Mouse (Mus musculus) MEL (cell line): ENCODE data around the gene Sp2. TPM values are rescaled to one million over a fixed set of nuclear protein-coding genes. Genes with fewer than 3 reads are reported as not detected.
A peak's percentile ranks its signal among the peaks of the same experiment; 100 is the strongest.

ENCODE experiments used
- DNase-seq: peaks from one replicate; pipeline ENCODE4 v3.0.0; 2011; ENCODE audit warnings: low read depth, low spot score
- H3K27ac ChIP-seq: 2 replicates; pipeline ENCODE4 v1.5.1; 2012; ENCODE audit warnings: low read depth, mild to moderate bottlenecking, control low read depth, low read length, moderate library complexity; ENCODE audit not compliant: control insufficient read depth
- H3K27me3 ChIP-seq, 2 experiments: fragments of 150-350 bp in 1 of 2; sonication (generic) in 1 of 2; 2 replicates each; pipeline ENCODE4 v1.6.1; 2012; ENCODE audit warnings: low read length in 2 of 2, mild to moderate bottlenecking in 2 of 2, improper control_type of control experiment in 1 of 2, moderate library complexity in 1 of 2; ENCODE audit not compliant: insufficient read depth in 2 of 2, control insufficient read depth in 1 of 2
- H3K36me3 ChIP-seq, 2 experiments: 2 replicates each; pipeline ENCODE4 v1.6.1; 2012 to 2014; ENCODE audit warnings: low read length in 2 of 2, improper control_type of control experiment in 1 of 2, inconsistent platforms in 1 of 2, mild to moderate bottlenecking in 1 of 2; ENCODE audit not compliant: insufficient read depth in 2 of 2, control insufficient read depth in 1 of 2
- H3K4me1 ChIP-seq, 2 experiments: fragments of 150-350 bp in 1 of 2; sonication (generic) in 1 of 2; 2 replicates each; pipeline ENCODE4 v1.6.1; 2012; ENCODE audit warnings: low read length in 2 of 2, improper control_type of control experiment in 1 of 2, mild to moderate bottlenecking in 1 of 2; ENCODE audit not compliant: insufficient read depth in 2 of 2, control insufficient read depth in 1 of 2
- H3K4me3 ChIP-seq, 2 experiments: fragments of 150-350 bp in 1 of 2; sonication (generic) in 1 of 2; 2 replicates each; pipeline ENCODE4 v1.5.1; 2012; ENCODE audit warnings: low read depth in 2 of 2, low read length in 2 of 2, mild to moderate bottlenecking in 2 of 2, moderate library complexity in 2 of 2, control low read depth in 1 of 2, improper control_type of control experiment in 1 of 2; ENCODE audit not compliant: control insufficient read depth in 1 of 2, insufficient read depth in 1 of 2
- H3K79me2 ChIP-seq: 2 replicates; pipeline ENCODE4 v1.6.1; 2012; ENCODE audit warnings: mild to moderate bottlenecking, low read length, moderate library complexity; ENCODE audit not compliant: control insufficient read depth, poor library complexity, insufficient read depth
- H3K9ac ChIP-seq: 2 replicates; pipeline ENCODE4 v1.6.1; 2012; ENCODE audit warnings: low read depth, mild to moderate bottlenecking, control low read depth, low read length, moderate library complexity; ENCODE audit not compliant: control insufficient read depth, poor library complexity, severe bottlenecking
- H3K9me3 ChIP-seq: fragments of 150-350 bp; sonication (generic); replicated peaks from 2 replicates; pipeline ENCODE4 v1.6.1; 2012; ENCODE audit warnings: mild to moderate bottlenecking, low read length, improper control_type of control experiment, moderate library complexity; ENCODE audit not compliant: insufficient read depth
- CHD1 ChIP-seq: IDR thresholded peaks from 2 replicates; pipeline ENCODE4 v1.6.1; 2012; ENCODE audit warnings: low read depth, mild to moderate bottlenecking, inconsistent platforms, low read length, improper control_type of control experiment
- CTCF ChIP-seq, 3 experiments: IDR thresholded peaks in 2 of 3; conservative IDR thresholded peaks in 1 of 3; 2 replicates each; pipeline ENCODE4 v1.5.1; 2011 to 2012; ENCODE audit warnings: low read length in 3 of 3, low read depth in 2 of 3, mild to moderate bottlenecking in 2 of 3, improper control_type of control experiment in 1 of 3, inconsistent platforms in 1 of 3, mixed read lengths in 1 of 3, moderate library complexity in 1 of 3; ENCODE audit not compliant: control insufficient read depth in 1 of 3, insufficient read depth in 1 of 3, poor library complexity in 1 of 3, severe bottlenecking in 1 of 3
- E2F4 ChIP-seq: IDR thresholded peaks from 2 replicates; pipeline ENCODE4 v1.6.1; 2011; ENCODE audit warnings: low read depth, low read length, improper control_type of control experiment, borderline replicate concordance
- ELF1 ChIP-seq: IDR thresholded peaks from 2 replicates; pipeline ENCODE4 v1.6.1; 2014; ENCODE audit warnings: low read depth, mild to moderate bottlenecking, inconsistent platforms, low read length, improper control_type of control experiment, moderate library complexity
- EP300 ChIP-seq, 2 experiments: IDR thresholded peaks; 2 replicates each; pipeline ENCODE4 v1.6.1; 2011; ENCODE audit warnings: improper control_type of control experiment in 2 of 2, low read length in 2 of 2, low read depth in 1 of 2, mild to moderate bottlenecking in 1 of 2
- ETS1 ChIP-seq: IDR thresholded peaks from 2 replicates; pipeline ENCODE4 v1.6.1; 2012; ENCODE audit warnings: low read depth, mild to moderate bottlenecking, inconsistent platforms, low read length, improper control_type of control experiment, moderate library complexity
- GABPA ChIP-seq: IDR thresholded peaks from 2 replicates; pipeline ENCODE4 v1.6.1; 2012; ENCODE audit warnings: low read depth, mild to moderate bottlenecking, inconsistent platforms, low read length, improper control_type of control experiment, moderate library complexity
- HCFC1 ChIP-seq: IDR thresholded peaks from 2 replicates; pipeline ENCODE4 v1.6.1; 2012; ENCODE audit warnings: low read depth, mild to moderate bottlenecking, inconsistent platforms, low read length, improper control_type of control experiment, moderate library complexity
- JUND ChIP-seq: IDR thresholded peaks from 2 replicates; pipeline ENCODE4 v1.6.1; 2011; ENCODE audit warnings: low read depth, mild to moderate bottlenecking, improper control_type of control experiment, low read length
- KAT2A ChIP-seq: conservative IDR thresholded peaks from 2 replicates; pipeline ENCODE4 v1.6.1; 2012; ENCODE audit warnings: low read depth, low read length, improper control_type of control experiment, inconsistent platforms
- MAZ ChIP-seq: IDR thresholded peaks from 2 replicates; pipeline ENCODE4 v1.6.1; 2012; ENCODE audit warnings: low read depth, mild to moderate bottlenecking, inconsistent platforms, low read length, improper control_type of control experiment
- MXI1 ChIP-seq: IDR thresholded peaks from 2 replicates; pipeline ENCODE4 v1.6.1; 2011; ENCODE audit warnings: mild to moderate bottlenecking, low read depth, low read length, improper control_type of control experiment
- POLR2A ChIP-seq, 2 experiments: IDR thresholded peaks; 2 replicates each; pipeline ENCODE4 v1.6.1; 2011 to 2012; ENCODE audit warnings: low read length in 2 of 2, mild to moderate bottlenecking in 2 of 2, control low read depth in 1 of 2, improper control_type of control experiment in 1 of 2, low read depth in 1 of 2, moderate library complexity in 1 of 2; ENCODE audit not compliant: control insufficient read depth in 1 of 2, insufficient read depth in 1 of 2, poor library complexity in 1 of 2
- POLR2AphosphoS5 ChIP-seq: IDR thresholded peaks from 2 replicates; pipeline ENCODE4 v1.6.1; 2012; ENCODE audit warnings: low read depth, borderline replicate concordance, mild to moderate bottlenecking, inconsistent platforms, low read length, moderate library complexity, mixed read lengths
- SIN3A ChIP-seq: IDR thresholded peaks from 2 replicates; pipeline ENCODE4 v1.6.1; 2012; ENCODE audit warnings: low read length, improper control_type of control experiment, inconsistent platforms
- SMC3 ChIP-seq: IDR thresholded peaks from 2 replicates; pipeline ENCODE4 v1.6.1; 2011; ENCODE audit warnings: low read depth, low read length, improper control_type of control experiment
- TCF12 ChIP-seq: IDR thresholded peaks from 2 replicates; pipeline ENCODE4 v1.6.1; 2014; ENCODE audit warnings: low read depth, mild to moderate bottlenecking, inconsistent platforms, low read length, improper control_type of control experiment, moderate library complexity
- ZC3H11A ChIP-seq: IDR thresholded peaks from 2 replicates; pipeline ENCODE4 v1.6.1; 2012; ENCODE audit warnings: low read depth, mild to moderate bottlenecking, inconsistent platforms, low read length, improper control_type of control experiment
- ZKSCAN1 ChIP-seq: IDR thresholded peaks from 2 replicates; pipeline ENCODE4 v1.6.1; 2012; ENCODE audit warnings: low read depth, mild to moderate bottlenecking, inconsistent platforms, low read length, improper control_type of control experiment, moderate library complexity
- ZMIZ1 ChIP-seq: IDR thresholded peaks from 2 replicates; pipeline ENCODE4 v1.6.1; 2012; ENCODE audit warnings: low read depth, mild to moderate bottlenecking, inconsistent platforms, low read length, improper control_type of control experiment, moderate library complexity
- polyA plus RNA-seq, 2 experiments: library from polyadenylated mRNA; stranded (reverse) in 1 of 2; unstranded in 1 of 2; fragments of >175 nt in 1 of 2; fragments of >200 nt in 1 of 2; gene quantifications; 2 replicates each; pipeline versions ENCODE4 v1.2.1 to v1.2.4; 2012; ENCODE audit warnings: low replicate concordance in 2 of 2, low read depth in 1 of 2; ENCODE audit not compliant: insufficient read length in 2 of 2, insufficient read depth in 1 of 2, missing spikeins in 1 of 2
- total RNA-seq: library from RNA; depleted of rRNA; stranded (reverse); fragments of 300-350 nt; gene quantifications from 2 replicates; pipeline ENCODE4 v1.2.3, GENCODE M21; 2012

Sp2 gene
- total and polyA plus RNA-seq, 3 experiments = 1.4 to 20.3 TPM; not detected in 1

DNA sequence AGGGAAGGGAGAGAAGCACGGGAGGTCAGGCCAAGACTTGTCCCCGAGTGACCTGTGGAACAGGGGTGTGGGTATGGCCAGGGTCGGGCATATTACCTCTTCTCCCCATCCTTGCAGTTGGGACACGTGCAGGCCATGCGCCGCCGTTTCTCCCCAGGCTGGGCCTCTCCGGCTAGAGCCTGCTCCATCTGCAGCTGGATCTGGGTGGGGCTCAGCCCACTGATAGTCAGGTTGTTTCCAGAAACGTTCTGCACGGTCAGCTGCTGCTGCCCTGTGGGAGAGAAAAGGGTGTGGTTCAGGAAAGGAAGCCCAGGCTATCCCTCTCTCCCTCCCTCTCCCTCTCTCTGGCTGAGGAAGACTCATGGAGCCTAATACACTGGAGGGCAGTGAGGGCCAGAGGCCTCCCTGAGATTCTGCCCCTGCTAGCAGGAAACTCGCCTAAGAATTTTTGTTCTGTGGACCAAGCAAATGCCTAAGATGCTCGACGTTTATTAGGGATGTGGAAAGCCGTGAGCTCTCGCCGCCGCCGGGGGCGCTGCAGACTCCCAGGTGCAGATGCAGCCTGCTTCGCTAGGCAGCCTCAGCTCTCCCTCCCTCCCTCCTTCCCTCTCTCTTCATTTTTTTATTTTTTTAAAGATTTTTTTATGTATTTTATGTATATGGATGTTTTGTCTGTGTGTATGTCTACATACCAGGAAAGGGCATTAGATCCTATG, 26.6 kb downstream of the Sp2 start (continued):
- TF ChIP-seq GABPA (no peak), ETS1 (peak; percentile 97), SMC3 (0 out of 2 replicates have a peak, but pooled peaks have one; percentile 2), SIN3A (peak; percentile 88), E2F4 (no peak), ELF1 (0 out of 2 replicates have a peak, but pooled peaks have one; percentile 33), HCFC1 (no peak), EP300 (IDR thresholded peaks at IDR 0.05; ENCODE audit: low read depth in 1 of 2, low read length in 2 of 2) (peak; percentile 59 to 88; a peak in 3 of 4 replicates), POLR2AphosphoS5 (no peak), POLR2A (IDR thresholded peaks at IDR 0.05; ENCODE audit: control insufficient read depth in 1 of 2, insufficient read depth in 1 of 2, low read depth in 1 of 2, low read length in 2 of 2, poor library complexity in 1 of 2) (peak in 1 of 2 experiments; percentile 32; a peak in 1 of 4 replicates), ZMIZ1 (peak; percentile 43; the same call in 1 of the 2 replicates), JUND (no peak), CTCF (IDR thresholded peaks at IDR 0.05 in 2 of 3, conservative IDR thresholded peaks at IDR 0.05 in 1 of 3; ENCODE audit: control insufficient read depth in 1 of 3, insufficient read depth in 1 of 3, low read depth in 2 of 3, low read length in 3 of 3, poor library complexity in 1 of 3, severe bottlenecking in 1 of 3) (peak in 2 of 3 experiments; percentile 30 to 62; a peak in 3 of 6 replicates), CHD1 (no peak), KAT2A (peak; percentile 36; the same call in 1 of the 2 replicates), TCF12 (peak; percentile 90), MAZ (peak; percentile 56; the same call in 1 of the 2 replicates), ZKSCAN1 (no peak), MXI1 (peak; percentile 95)

DNA sequence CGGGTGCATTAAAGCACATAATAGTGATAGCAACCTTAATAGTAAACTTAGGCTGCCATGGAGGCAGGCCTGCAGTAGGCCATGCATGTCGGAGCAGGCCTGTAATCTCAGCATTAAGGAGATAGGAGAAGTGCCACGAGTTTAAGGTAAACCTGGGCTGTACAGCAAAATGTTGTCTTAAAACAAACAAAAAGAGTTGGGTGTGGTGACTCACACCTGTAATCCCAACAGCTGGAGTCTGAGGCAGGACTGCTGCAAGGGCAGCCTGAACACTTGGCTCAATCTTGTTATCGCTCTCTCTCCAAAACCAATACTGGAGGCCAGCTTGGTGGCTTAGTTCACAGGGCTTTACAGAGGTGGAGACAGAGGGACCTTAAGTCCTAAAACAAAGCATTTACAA, 27.7 kb downstream of the Sp2 start:
- DNase-seq = no peak
- Histone ChIP-seq H3K4me3 (no peak overlapping the region), H3K79me2 (no peaks in the 10 kb centered on the region; the same call in 1 of the 2 replicates), H3K27me3 (no peaks in the 10 kb centered on the region), H3K9me3 (no peaks in the 10 kb centered on the region), H3K36me3 (peaks cover 23 to 36% of the 10 kb centered on the region in 2 experiments)
- TF ChIP-seq SMC3 (no peak), ZC3H11A (no peak)
- TF ChIP-seq, all 39 proteins: peak for 0
- Histone ChIP-seq H3K27ac (peak overlapping the region; percentile 48; the same call in 1 of the 2 replicates), H3K4me1 (peaks cover 22 to 31% of the 10 kb centered on the region in 2 experiments), H3K9ac (no peak overlapping the region)
